In genomic region chr5:114565305-114565704, GRCm38 (mm10) we compare ENCODE assay signal across 8 mouse cellular contexts. TPM values are rescaled to one million over a fixed set of nuclear protein-coding genes. Genes with fewer than 3 reads are reported as not detected.
A peak's percentile ranks its signal among the peaks of the same experiment; 100 is the strongest.
DNase-seq lines count a peak whose midpoint lies in the region; ATAC-seq and TF ChIP-seq lines count a peak whose summit lies in the region.

No protein-coding gene starts in this region.

- peak overlapping the region; percentile 71 for H3K4me3 ChIP-seq in E14TG2a.4 (replicated peaks; ENCODE audit: low read length)
- no peak overlapping the region for H3K4me3 ChIP-seq in heart, embryonic 14.5 days (ENCODE audit: control insufficient read depth in 1 of 2, insufficient read depth in 1 of 2, low read depth in 1 of 2, low read length in 2 of 2)

- peaks cover 4% of the 10 kb centered on the region; the same call in 1 of the 2 replicates for H3K36me3 ChIP-seq in E14TG2a.4 (ENCODE audit: insufficient read depth, low read length)
- no peaks in the 10 kb centered on the region for H3K36me3 ChIP-seq in heart, embryonic 14.5 days (ENCODE audit: control insufficient read depth, insufficient read depth, low read length)

- H3K27ac ChIP-seq in heart, embryonic 14.5 days (replicated peaks in 1 of 2; ENCODE audit: control insufficient read depth in 1 of 2, insufficient read depth in 1 of 2, low read depth in 2 of 2, low read length in 2 of 2) = no peak overlapping the region

- 0 out of 2 replicates have a peak overlapping the region, but pooled peaks have one; percentile 11 for H3K4me2 ChIP-seq in heart, embryonic 14.5 days (ENCODE audit: low read length)

- WGBS in heart, embryonic 14.5 days = 4% methylated on average over 12 of the region's 12 CpGs

- no peak overlapping the region for H3K9ac ChIP-seq in heart, embryonic 14.5 days (ENCODE audit: low read length)

- no peak for ATAC-seq in heart, embryonic 14.5 days (ENCODE audit: insufficient number of reproducible peaks, insufficient read depth, low FRiP score, low read depth)

- H3K27me3 ChIP-seq in E14TG2a.4 (ENCODE audit: insufficient read depth, low read length) = peaks cover 22% of the 10 kb centered on the region
- peaks cover 19% of the 10 kb centered on the region for H3K27me3 ChIP-seq in heart, embryonic 14.5 days (ENCODE audit: control insufficient read depth, insufficient read depth, low read length)

- H3K9me3 ChIP-seq in E14TG2a.4 (ENCODE audit: low read length) = peaks cover 7% of the 10 kb centered on the region
- peaks cover 9% of the 10 kb centered on the region for H3K9me3 ChIP-seq in heart, embryonic 14.5 days (ENCODE audit: control insufficient read depth, low read length)

- DNase-seq in ZHBTc4 (ENCODE audit: low read depth, low spot score) = peak; percentile 79
- peak; percentile 76 to 86 for DNase-seq in kidney, postnatal 4 days
- peak; percentile 13 for DNase-seq in retina, embryonic 14.5 days (ENCODE audit: low spot score)
- no peak for DNase-seq in left cerebral cortex, postnatal 25 days (ENCODE audit: low spot score in 2 of 2)
- DNase-seq in layer of hippocampus, adult 11-12 months (ENCODE audit: low spot score) = no peak
- no peak for DNase-seq in adipocyte (ENCODE audit: low spot score)

- TF ChIP-seq CTCF in E14TG2a.4 (conservative IDR thresholded peaks at IDR 0.05; ENCODE audit: low read length) = no peak

- intact Hi-C loops in left cerebral cortex, postnatal 25 days (cut with DNase I) = loop anchor here (5.0 kb wide), 1 partner anchor 207 kb away; the partner anchor contains the start of gene Ankrd13a

- H3K4me1 ChIP-seq in E14TG2a.4 (replicated peaks; ENCODE audit: low read depth, low read length) = peaks cover 77% of the 10 kb centered on the region
- peaks cover 15 to 37% of the 10 kb centered on the region in 2 experiments for H3K4me1 ChIP-seq in heart, embryonic 14.5 days (ENCODE audit: control insufficient read depth in 2 of 2, insufficient read depth in 2 of 2, low read length in 2 of 2)

RNA-seq across cellular contexts. Expression of gene Fam222a, which starts 2.5 kb away (rescaled TPM):
- 0.65 and 0.96 TPM in 2 replicates for polyA plus RNA-seq in heart, embryonic 14.5 days (2014; fragmentation: Nextera tagmentation; extraction: Ambion mirVana)
- 10 to 100 TPM in 1 of 2 experiments, 1 to 10 TPM in 1; 6.8 to 12.8 TPM for total RNA-seq in left cerebral cortex, postnatal 25 days (2021)

Comparison
In these comparisons a context has a peak if more than half of its experiments do, and no peak if none do; other contexts are left out.
1. DNase-seq: peak in ZHBTc4 (single experiment), kidney, postnatal 4 days (2 of 2) and retina, embryonic 14.5 days (single experiment); none in left cerebral cortex, postnatal 25 days (0 of 2), layer of hippocampus, adult 11-12 months (single experiment) and adipocyte (single experiment).